Mouse (Mus musculus) inflammation-experienced regulatory T-cells, adult 6 months (primary cell): Measurements from ENCODE around the gene Zfp423. TPM values are rescaled to one million over a fixed set of nuclear protein-coding genes. Genes with fewer than 3 reads are reported as not detected.

ENCODE experiments used
- ATAC-seq: one replicate; pipeline ENCODE4 v1.8.0; 2017
- polyA plus RNA-seq, 3 experiments: library from polyadenylated mRNA; unstranded; fragments of 100-300 nt; shearing (Covaris generic); gene quantifications; one replicate each; pipeline ENCODE4 v1.2.1; 2017

Gene Zfp423
- polyA plus RNA-seq, 3 experiments from 2014 or later: 0.42 TPM; not detected in 2

DNA sequence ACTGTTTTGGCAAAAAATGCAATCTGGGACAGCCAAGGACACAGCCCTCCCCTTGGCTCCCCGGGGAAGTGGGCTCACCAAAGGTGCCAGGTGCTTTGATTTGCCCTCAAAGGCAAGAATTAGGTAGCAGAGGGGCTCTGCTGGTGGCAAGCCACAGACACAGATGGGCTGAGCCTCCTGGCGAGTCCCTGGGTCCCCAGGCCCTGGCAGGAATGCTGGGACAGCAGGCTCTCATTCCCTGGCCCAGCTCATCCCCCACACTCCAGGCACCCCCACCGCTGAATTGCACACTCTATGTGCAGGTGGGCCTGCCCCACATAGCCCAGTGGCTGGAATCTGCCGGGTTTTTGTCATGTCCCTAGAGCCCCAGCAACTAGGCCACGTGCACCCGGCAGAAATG is 270.2 kb downstream of the Zfp423 start:
- no peak for ATAC-seq

DNA sequence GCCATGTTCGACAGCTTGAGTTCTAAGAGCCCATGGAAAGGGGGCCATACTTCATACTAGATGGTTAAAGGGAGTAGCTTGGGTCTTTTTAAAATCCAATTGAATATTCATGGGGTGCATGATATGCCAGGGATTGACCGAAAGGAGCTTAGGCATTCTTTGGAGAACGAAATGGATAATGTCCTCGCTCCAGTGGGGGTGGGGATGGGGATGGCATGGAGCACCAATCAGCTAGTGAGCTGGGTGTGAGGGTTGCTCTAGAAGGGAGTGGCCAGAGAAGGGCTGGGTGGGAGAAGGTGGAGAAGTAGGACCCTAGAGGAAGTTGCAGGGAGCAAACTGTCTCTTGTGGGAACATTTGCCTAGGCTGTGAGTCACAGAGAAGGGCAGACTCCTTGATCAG is 271.0 kb downstream of the Zfp423 start:
- ATAC-seq: no peak

DNA sequence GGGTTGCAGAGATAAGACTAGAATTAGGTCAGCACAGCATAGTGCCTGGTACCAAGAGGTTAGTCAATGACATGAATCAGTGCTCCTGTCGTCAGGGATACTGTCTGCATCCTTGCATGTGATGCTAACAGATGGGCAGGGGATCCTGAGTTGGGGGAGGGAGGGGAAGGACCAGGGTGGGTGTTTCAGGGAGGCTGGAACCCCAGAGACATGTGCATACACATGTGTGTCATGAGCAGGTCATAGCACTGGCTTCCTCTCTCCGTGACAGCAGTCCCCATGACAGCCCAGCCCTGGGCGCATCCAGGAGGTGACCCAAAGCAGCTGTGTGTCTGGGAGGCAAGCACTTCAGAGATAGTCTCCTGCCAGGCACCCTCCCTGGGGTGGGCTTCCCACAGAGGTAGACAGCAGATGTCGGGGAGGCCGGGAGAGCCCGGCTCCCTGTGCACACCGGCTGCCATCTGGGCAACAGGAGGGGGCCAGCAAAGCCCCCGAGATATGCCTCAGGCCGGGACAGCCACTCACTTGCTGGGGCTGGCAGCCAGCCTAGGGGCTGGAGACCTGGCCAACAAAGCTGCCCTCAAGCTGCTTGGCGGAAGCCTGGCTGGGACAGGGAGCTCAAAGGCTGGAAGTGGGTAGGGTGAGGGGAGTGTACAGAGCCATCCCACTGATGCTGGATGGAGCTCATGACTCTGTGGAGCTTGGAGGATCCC is 272.3 kb downstream of the Zfp423 start:
- no peak for ATAC-seq

DNA sequence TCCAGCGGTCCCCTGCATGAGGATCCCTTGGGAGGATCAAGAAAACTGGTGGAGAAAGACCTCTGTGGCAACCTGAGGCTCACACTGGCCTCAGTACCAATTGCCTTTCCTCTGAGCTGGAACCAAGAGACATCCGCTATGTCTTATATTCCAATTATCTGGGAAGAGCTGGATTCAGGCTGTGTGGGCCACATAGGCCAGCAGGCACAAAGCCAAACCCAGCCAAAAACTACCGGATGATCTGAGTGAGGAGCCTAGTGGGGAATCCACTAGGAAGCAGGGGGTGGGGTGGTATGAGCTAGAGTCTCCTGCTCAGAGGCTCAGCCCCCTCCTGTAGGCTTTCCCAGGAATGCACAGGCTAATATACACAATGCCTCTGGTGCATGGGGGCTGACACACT is 273.4 kb downstream of the Zfp423 start:
- ATAC-seq: no peak

DNA sequence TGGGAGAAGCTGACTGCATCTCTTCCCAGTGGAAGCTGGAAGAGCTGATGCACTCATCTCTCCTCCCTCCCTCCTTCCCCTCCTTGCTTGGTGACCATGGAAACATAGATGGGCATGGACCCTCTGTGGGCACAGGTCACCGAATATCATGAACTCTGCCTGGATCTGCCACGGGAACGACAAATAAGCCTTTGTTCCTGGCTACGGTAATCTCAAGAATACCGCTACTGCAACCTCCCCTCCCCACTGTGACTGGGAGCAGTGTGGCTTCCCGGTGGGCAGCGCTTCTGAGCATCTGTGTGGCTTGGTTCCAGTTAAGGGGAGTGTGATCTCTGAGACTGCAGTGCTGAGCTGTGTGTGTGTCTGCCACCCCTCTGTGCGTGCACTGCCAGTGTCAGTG is 274.0 kb downstream of the Zfp423 start:
- ATAC-seq: no peak

DNA sequence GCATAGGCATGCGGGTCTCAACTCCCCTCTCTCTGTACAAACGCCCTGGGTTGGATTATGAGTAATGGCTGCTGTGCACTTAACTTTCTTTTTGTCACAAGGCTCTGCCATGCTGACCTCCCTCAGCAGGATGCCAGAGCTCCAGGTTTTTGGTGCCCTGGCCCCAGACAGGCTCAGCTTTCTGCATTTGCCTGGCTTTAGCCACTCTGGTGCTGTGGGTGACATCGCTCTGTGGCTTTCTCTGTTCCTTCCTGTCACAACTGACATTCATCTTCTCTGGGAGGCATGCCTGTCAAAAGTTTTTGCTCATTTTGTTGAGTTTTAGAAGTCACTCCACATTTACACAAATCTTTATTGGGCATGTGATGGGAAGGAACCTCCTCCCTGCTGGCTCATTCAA is 277.3 kb downstream of the Zfp423 start:
- no peak for ATAC-seq

DNA sequence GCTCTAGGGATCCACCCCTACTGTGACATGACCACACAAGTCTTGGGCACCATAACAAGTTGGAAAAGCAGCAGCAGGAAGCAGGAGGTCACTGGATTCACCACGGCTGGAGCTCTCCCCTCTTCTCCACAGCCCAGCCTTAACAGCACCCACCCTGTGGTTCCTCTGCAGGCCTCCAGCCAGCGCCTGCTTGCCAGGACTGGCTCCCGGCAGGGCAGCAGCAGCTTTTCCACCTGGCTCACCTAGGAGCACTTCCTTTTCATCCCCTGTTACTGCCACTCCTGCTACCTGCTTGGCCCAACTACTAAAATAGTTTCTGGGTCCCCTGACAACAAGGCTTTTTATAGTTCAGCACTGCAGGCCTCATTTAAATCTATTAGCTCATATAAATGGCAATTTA is 279.4 kb downstream of the Zfp423 start:
- ATAC-seq: no peak

DNA sequence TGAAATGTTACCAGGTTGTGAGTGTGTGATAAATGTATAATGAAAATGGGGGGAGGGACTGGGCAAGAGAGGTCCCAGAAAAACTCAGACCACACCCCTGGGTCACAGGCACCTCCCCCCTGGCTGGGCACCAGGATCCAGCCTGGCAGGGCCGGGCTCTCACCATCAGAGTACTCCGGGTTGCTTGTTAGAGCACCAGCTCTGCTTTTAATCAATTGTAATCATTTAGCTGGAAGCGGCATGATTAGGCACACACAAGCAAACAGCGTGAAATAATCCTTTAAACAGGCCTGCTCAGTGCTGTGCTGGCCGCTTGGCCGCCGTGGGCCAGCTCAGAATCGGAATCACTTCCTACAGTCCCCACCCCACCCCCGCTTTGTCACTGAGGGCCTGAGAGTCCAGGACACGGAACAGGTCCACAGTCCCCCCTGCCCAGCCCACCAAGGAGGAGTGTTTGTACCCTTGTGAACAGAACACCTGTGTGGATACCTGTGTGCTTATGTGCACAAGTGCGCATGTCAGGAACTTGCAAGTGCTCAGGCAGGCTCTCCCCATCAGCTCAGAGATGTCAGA is 279.9 kb downstream of the Zfp423 start:
- no peak for ATAC-seq

DNA sequence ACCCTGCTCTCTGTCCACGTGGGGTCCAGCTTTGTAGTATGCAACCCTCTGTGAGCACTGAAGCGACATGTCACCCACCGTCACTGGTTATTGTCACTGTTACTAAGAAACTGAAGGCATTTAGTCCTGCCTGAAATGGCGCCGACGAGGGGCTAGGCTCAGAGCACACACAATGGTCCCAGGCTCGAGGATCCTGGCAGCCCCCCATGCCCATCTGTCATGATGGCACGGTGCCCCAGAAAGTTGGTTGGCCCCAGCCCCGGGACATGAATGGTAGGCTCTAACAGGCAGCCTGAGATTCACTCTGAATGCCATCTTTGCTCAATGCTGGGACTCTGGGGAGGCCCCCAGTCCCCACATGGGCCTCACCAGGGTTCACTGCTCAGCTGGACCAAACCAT is 284.0 kb downstream of the Zfp423 start:
- no peak for ATAC-seq

DNA sequence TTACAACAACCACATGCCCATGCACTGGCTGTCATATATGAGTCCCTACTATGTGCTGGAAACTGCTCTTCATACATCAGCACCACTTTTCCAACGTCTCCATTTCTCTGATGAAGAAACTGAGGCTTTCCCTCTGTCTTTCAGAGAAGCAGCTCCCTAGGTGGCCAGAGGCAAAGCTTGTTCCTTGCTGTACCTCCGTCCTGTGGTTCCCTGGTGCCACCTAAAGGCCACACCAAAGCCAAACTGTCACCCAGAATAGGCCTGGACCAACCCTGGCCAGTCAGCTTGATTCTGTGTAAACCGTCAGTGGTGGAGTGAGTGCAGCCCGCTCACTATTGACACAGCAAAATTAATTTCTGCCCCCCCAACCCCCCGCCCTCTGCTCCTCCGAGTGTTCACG is 285.2 kb downstream of the Zfp423 start:
- no peak for ATAC-seq

DNA sequence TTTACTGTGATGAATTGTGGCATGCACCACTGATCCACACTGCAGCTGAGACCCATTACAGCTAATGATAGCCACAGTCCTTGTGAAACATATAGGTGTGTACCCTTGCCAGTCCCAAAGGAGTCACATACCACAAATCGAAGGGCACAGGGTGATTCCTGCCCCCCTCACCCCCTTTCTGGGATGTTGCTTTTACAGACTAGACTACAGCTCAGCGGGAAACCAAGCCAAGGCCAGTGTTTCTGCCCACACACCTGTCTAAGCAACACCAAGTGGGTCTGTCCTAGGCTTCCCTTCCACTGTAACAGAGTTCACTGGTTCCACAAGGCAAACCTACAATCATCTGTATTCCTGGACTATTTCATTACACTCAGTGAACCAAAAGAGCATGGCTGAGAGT is 287.2 kb downstream of the Zfp423 start:
- ATAC-seq: no peak

DNA sequence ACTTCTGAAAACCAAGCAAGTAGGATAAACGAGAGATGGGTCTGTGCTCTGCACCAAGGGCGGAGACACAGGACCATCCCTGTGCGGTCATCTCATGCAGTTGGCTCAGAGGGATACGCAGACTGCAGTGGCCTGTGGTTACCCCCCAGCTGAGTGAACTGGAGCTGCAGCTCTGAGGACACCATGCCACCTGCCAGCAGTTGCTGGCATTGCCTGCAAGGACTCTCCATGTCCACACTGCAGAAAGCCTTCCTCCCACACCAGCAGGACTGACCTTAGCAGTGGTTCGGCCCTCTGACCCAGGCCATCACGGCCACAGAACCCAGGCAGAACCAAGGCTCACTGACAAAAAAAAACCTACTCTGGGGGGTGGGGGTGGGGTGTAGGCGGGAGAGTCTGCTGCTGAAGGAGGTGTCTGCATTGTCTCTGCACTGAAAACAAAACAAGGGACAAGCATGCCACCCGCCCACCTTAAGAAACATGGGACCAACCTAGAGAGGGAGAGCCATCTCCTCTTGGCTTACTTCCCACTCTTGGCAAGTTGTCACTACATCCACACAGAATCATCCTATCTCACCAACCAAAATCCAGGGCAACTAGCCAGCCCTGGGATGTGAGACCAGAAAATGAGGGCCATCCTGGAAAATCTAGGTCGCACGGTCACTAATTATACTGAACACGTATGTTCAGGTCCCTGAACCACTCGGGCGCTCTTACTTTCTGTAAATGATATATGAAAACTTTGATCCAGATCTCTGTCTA is 288.0 kb downstream of the Zfp423 start:
- ATAC-seq: no peak

DNA sequence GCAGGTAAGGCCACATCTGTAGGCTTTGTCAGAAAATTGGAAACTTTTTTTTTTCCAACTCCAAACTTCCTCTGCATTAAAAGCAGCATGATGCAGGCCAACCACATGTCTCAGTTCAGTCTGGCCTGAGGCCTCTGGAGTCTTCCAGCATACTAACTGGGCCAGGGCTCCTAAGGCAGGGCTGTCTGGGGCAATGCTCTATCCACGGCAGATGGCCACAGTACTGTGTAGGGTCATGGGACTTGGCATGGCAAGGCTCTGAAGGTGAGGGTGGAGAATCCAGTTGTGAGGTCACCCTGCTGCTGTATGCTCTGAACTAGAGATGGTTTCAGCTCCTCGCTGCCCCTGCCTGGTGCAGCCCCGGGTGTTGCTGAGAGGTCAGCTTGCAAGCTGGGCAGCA is 289.2 kb downstream of the Zfp423 start:
- no peak for ATAC-seq

DNA sequence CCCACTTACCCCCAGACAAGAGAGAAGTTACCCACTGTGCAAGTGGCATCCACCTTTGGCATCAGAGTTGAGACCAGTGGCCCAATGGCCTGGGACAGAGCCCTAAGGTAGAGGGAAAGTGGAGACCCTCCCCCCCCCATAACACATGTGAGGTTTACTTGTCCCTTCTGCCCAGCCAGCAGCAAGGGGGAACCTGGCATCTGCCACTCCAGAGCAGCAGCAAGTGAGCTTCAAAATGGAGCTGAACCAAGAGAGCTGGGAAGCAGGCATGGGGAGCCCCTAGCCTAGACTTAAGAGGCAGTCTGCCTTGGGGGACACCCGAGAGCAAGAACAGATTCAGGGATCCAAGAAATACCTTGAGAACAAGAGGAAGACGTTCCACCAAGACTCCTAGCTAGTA is 290.7 kb downstream of the Zfp423 start:
- ATAC-seq: no peak

DNA sequence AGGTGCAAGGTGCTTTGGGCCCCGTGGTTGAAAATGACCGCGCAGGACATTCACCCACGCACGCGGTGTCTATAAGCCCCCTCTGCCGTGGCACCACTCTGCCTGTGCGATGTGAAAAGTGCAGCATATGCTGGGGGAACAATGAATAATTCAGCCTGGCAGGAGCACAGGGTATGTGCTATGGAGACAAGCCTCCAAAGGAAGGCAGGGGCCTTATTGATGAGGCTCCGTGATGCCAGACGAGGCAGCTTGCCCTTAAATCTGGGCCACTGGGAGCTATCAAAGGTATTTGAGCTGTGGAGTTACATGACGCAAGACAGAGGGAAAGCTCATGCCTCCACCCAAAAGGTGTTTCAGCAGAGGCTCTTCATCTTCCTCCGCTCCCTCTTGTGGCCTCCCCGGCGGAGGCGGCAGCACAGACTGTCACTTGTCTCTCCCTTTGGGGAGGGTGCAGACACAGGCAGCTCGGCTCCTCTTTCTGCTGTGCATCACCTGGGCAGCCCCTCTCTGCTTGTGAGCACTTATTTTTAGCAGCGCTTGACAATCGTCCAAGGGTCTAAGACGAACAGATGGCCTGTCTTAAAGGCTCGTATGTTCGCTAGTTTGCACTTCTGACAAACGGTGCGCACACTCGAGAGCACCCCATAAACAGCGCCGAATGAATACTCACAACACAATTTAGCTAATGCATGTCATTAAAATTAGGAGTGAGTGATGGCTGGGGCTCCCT is 291.3 kb downstream of the Zfp423 start:
- no peak for ATAC-seq

DNA sequence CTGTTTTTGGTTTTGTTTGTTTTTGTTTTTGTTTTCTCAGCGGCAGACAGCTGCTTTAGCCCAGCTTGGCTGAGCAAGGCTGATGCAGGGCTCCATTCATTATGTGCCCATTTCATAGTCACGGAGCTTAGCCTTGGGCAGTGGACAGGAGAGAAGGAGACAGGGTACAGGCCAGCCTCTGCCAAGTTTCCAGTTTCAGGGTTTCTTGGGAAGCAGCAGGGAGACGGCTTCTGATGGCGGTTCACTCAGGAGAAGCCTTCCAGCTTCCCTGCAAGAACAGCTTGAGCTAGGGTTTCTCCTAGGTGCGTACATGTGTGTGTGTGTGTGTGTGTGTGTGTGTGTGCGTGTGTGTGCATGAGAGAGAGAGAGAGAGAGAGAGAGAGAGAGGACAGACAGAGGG is 292.1 kb downstream of the Zfp423 start:
- ATAC-seq: no peak

DNA sequence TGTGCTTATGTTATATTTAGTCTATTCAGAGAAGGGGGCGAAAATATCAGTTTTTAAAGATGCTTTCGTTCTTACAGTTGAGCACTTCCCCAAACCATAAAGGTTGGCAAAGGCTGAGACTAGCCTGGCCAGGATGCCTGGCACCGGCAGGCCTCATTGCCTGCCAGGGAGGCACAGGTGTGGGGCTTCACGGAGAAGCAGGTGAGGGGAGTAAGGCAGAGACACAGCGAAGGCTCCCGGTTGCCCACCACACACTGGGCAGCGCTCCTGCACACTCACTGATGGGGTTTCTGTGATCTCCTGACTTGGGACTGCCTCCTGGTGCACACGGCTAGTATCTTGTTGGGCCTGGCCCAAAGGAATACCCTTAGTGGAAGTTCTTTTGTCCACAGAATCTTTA is 294.1 kb downstream of the Zfp423 start:
- ATAC-seq: no peak

DNA sequence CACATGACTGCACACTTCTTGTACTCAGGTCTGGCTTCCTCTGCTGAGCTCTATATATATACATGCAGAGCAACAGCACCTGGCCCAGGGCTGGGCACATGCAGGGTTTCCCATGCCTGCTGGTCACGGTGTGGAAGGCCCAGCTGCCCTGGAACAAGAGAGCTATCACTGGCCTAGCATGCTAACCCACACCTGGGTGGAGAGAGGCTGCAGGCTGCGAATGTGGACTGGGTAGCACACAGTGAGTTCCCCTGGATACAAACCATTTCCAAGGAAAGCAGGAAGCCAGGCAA is 295.2 kb downstream of the Zfp423 start:
- ATAC-seq: no peak

DNA sequence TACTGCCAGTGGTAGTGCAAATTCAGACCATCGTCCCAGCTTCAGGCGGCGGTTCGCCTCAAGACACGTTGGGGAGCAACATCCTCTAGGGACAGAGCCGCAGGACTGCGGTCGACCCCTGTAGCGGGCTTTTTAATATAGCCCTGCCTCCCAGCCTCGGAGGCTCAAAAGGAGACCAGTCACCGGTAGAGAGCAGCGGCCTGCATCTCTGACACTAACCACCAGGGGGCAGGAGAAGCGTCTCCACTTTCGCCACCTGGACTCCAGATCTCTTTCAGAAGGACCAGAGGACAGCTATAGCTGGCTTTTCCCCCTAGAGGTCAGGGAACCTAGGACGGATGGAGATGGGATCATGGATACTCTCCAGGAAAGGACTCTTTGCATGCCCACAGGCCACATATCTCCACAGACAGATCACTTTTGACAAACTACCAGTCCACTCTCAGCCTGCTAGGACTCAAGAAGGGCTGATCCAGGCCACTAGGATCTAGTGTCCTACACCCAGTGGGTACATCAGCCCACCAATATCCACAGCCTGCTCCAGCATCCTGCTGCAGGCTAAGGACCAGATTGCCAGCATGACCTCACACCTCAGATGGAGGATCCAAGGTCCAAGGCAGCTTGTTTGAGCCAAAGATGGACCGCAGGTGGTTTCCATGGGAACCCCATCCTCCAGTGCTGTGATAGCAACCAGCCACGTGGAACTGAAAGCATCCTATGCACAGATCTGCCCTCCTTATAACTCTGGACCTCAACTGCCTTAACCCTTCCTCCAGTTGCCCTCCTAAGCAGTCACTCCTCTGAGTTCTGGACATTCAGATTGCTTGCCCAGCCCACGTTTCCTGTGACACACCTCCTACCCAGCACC is 295.8 kb downstream of the Zfp423 start:
- no peak for ATAC-seq

DNA sequence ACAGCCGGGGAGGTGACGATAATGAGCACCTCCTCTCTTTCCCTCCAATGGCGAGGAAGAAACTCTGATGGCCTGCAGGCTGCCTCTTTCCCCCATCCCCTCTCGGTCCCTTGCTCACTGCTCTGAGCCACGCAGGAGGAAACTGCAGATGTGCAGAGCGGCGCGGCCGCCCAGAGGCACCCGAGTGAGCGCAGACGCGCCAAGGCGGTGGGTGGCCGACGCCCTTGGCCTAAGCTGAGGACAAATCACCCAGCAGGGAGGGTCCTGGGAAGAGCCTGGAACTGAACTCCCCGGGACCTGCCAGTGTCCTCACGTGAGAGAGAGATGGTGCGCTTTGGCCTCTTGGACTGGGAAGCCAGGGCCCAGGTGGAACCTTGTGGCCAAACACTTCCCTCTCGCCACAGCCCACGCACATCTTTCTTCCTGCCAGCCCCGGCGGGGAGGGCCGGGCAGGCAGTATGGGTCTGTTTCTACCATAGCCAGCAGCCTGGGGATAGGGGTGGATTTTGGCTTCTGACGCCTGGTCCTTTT is 296.5 kb downstream of the Zfp423 start:
- no peak for ATAC-seq

DNA sequence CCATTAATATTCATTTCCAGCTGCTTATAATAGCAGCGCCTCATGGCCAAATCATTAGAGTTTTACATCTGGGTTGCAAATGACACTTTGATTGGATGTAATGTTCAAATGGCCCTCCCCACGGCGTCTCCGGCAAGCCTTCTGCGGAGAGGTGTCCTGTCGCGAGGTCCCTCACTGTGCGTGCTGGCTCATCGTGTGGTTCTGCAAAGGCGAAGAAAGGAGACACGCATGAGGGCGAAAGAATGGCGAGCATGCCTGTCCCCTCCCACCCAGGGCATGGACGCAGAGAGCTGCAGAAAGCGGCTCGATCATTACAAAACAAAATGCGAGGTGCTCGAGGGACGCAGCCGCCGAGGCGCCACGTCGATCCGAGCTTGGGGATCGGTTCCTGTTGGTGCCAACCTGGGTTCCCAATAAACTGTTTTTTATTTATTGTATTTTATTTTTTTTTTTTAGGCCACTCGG is 297.1 kb downstream of the Zfp423 start:
- ATAC-seq: no peak
